Comparison of ENCODE assay signal across 8 mouse cellular contexts in the genomic region with DNA sequence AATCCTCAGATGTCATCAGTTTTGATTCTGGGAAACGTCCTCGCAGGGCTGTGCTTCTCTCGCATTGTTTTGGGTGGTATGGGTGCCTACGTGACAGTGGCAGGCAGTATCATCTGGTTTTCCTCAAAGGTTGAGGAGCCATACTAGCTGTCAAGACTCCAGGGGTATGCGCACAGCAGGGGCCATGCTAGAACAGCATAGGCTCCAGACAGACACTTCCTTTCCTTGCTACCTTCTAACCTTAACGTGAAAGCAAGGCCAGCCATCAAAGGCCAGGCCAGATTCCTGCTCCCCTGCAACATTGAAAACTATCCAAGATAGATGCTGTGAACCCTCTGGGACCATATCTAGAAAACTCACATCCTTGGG. TPM values are rescaled to one million over a fixed set of nuclear protein-coding genes. Genes with fewer than 3 reads are reported as not detected.
DNase-seq lines count a peak whose midpoint lies in the region; ATAC-seq and TF ChIP-seq lines count a peak whose summit lies in the region.

No protein-coding gene starts in this region.

- peak; percentile 5; the same call in 1 of the 2 replicates for ATAC-seq in kidney, embryonic 16.5 days (ENCODE audit: low FRiP score, low TSS enrichment)
- peak; percentile 46 for ATAC-seq in hindbrain, embryonic 12.5 days (ENCODE audit: low FRiP score)
- peak; percentile 25; the same call in 1 of the 2 replicates for ATAC-seq in midbrain, embryonic 14.5 days (ENCODE audit: low FRiP score, low TSS enrichment)

- peak overlapping the region; percentile 86 for H3K27ac ChIP-seq in kidney, embryonic 16.5 days (ENCODE audit: low read length)
- no peak overlapping the region for H3K27ac ChIP-seq in bone marrow macrophage, adult 2 months (ENCODE audit: insufficient read depth, low read depth, low read length)
- H3K27ac ChIP-seq in hindbrain, embryonic 12.5 days: peak overlapping the region; percentile 93
- H3K27ac ChIP-seq in midbrain, embryonic 14.5 days (replicated peaks; ENCODE audit: low read depth, low read length): peak overlapping the region; percentile 94

- H3K4me3 ChIP-seq in kidney, embryonic 16.5 days (ENCODE audit: low read length): peak overlapping the region; percentile 63
- H3K4me3 ChIP-seq in bone marrow macrophage, adult 2 months (ENCODE audit: insufficient read depth, low read length): peak overlapping the region; percentile 68
- H3K4me3 ChIP-seq in hindbrain, embryonic 12.5 days: peak overlapping the region; percentile 59
- H3K4me3 ChIP-seq in midbrain, embryonic 14.5 days (replicated peaks; ENCODE audit: low read depth, low read length): peak overlapping the region; percentile 61

- peak overlapping the region; percentile 78 for H3K9ac ChIP-seq in kidney, embryonic 16.5 days (replicated peaks; ENCODE audit: low read length)
- H3K9ac ChIP-seq in hindbrain, embryonic 12.5 days: peak overlapping the region; percentile 86; the same call in 1 of the 2 replicates
- peak overlapping the region; percentile 88 for H3K9ac ChIP-seq in midbrain, embryonic 14.5 days (replicated peaks; ENCODE audit: low read length)

- H3K36me3 ChIP-seq in kidney, embryonic 16.5 days (ENCODE audit: insufficient read depth, low read length): no peaks in the 10 kb centered on the region
- H3K36me3 ChIP-seq in hindbrain, embryonic 12.5 days: no peaks in the 10 kb centered on the region
- no peaks in the 10 kb centered on the region for H3K36me3 ChIP-seq in midbrain, embryonic 14.5 days (ENCODE audit: control insufficient read depth, insufficient read depth, low read length)

- no peak for TF ChIP-seq POLR2A in bone marrow macrophage, adult 2 months (IDR thresholded peaks at IDR 0.05; ENCODE audit: borderline replicate concordance, low read depth, low read length)

- H3K27me3 ChIP-seq in kidney, embryonic 16.5 days (ENCODE audit: insufficient read depth, low read length): no peaks in the 10 kb centered on the region
- H3K27me3 ChIP-seq in hindbrain, embryonic 12.5 days: no peaks in the 10 kb centered on the region
- no peaks in the 10 kb centered on the region for H3K27me3 ChIP-seq in midbrain, embryonic 14.5 days (ENCODE audit: control insufficient read depth, insufficient read depth, low read length)

- 4% methylated on average over 6 of the region's 6 CpGs for WGBS in kidney, embryonic 16.5 days
- WGBS in hindbrain, embryonic 12.5 days: 9% methylated on average over 6 of the region's 6 CpGs
- 3% methylated on average over 6 of the region's 6 CpGs for WGBS in midbrain, embryonic 14.5 days

- no peak for DNase-seq in kidney, adult 18-20 months
- no peak for DNase-seq in midbrain, embryonic 14.5 days
- DNase-seq in left cerebral cortex, postnatal 4 days: no peak
- no peak for DNase-seq in spleen, postnatal 4 days (ENCODE audit: low spot score in 2 of 2)
- DNase-seq in spleen, postnatal 36 days (ENCODE audit: low spot score in 2 of 2): no peak

- H3K4me1 ChIP-seq in kidney, embryonic 16.5 days (ENCODE audit: insufficient read depth, low read length): peaks cover 39% of the 10 kb centered on the region
- H3K4me1 ChIP-seq in bone marrow macrophage, adult 2 months (ENCODE audit: control insufficient read depth, insufficient read depth, low read length): peaks cover 10% of the 10 kb centered on the region
- peaks cover 22% of the 10 kb centered on the region for H3K4me1 ChIP-seq in hindbrain, embryonic 12.5 days
- H3K4me1 ChIP-seq in midbrain, embryonic 14.5 days (ENCODE audit: control insufficient read depth, insufficient read depth, low read length): peaks cover 17% of the 10 kb centered on the region

- peak overlapping the region; percentile 88 for H3K4me2 ChIP-seq in kidney, embryonic 16.5 days (replicated peaks; ENCODE audit: low read depth, low read length)
- H3K4me2 ChIP-seq in hindbrain, embryonic 12.5 days (replicated peaks): peak overlapping the region; percentile 80
- H3K4me2 ChIP-seq in midbrain, embryonic 14.5 days (ENCODE audit: low read length): peak overlapping the region; percentile 92

- H3K9me3 ChIP-seq in kidney, embryonic 16.5 days (ENCODE audit: low read length): no peaks in the 10 kb centered on the region
- H3K9me3 ChIP-seq in hindbrain, embryonic 12.5 days (replicated peaks): no peaks in the 10 kb centered on the region
- no peaks in the 10 kb centered on the region for H3K9me3 ChIP-seq in midbrain, embryonic 14.5 days (ENCODE audit: control insufficient read depth, low read length)

- intact Hi-C loops in left cerebral cortex, postnatal 4 days (cut with DNase I): no loop called here

- TF ChIP-seq CTCF in bone marrow macrophage, adult 2 months (IDR thresholded peaks at IDR 0.05; ENCODE audit: low read depth, low read length): no peak

RNA-seq across cellular contexts. Expression of gene Nudt14, which starts 8.8 kb away (rescaled TPM):
- polyA plus RNA-seq in kidney, embryonic 16.5 days (2015; fragmentation: Nextera tagmentation; extraction: Ambion mirVana): 99.1 and 104 TPM in 2 replicates
- polyA plus RNA-seq in bone marrow macrophage, adult 2 months (2012; ENCODE audit: insufficient read depth, insufficient read length, missing spikeins): 31.4 and 32.1 TPM in 2 replicates
- polyA plus RNA-seq in hindbrain, embryonic 12.5 days (2016; fragmentation: Nextera tagmentation; extraction: Ambion mirVana): 51.5 and 65.9 TPM in 2 replicates
- 53.2 and 59.4 TPM in 2 replicates for polyA plus RNA-seq in midbrain, embryonic 14.5 days (2014; fragmentation: Nextera tagmentation; extraction: Ambion mirVana)
- total RNA-seq in left cerebral cortex, postnatal 4 days (2021): 10 to 100 TPM; 12.5 to 16.7 TPM

RNA-seq across cellular contexts. Expression of gene Jag2, which starts 21.2 kb away (rescaled TPM):
- polyA plus RNA-seq in kidney, embryonic 16.5 days (2015; fragmentation: Nextera tagmentation; extraction: Ambion mirVana): 2.2 and 2.5 TPM in 2 replicates
- 2.8 and 3.2 TPM in 2 replicates for polyA plus RNA-seq in bone marrow macrophage, adult 2 months (2012; ENCODE audit: insufficient read depth, insufficient read length, missing spikeins)
- polyA plus RNA-seq in hindbrain, embryonic 12.5 days (2016; fragmentation: Nextera tagmentation; extraction: Ambion mirVana): 9.4 and 10.3 TPM in 2 replicates
- 15.1 and 18.5 TPM in 2 replicates for polyA plus RNA-seq in midbrain, embryonic 14.5 days (2014; fragmentation: Nextera tagmentation; extraction: Ambion mirVana)
- 10 to 100 TPM; 76.5 to 97.2 TPM for total RNA-seq in left cerebral cortex, postnatal 4 days (2021)

RNA-seq across cellular contexts. Expression of gene Btbd6, which starts 25.5 kb away (rescaled TPM):
- polyA plus RNA-seq in kidney, embryonic 16.5 days (2015; fragmentation: Nextera tagmentation; extraction: Ambion mirVana): 29.4 and 30.6 TPM in 2 replicates
- 9.0 and 9.9 TPM in 2 replicates for polyA plus RNA-seq in bone marrow macrophage, adult 2 months (2012; ENCODE audit: insufficient read depth, insufficient read length, missing spikeins)
- 34.5 and 34.8 TPM in 2 replicates for polyA plus RNA-seq in hindbrain, embryonic 12.5 days (2016; fragmentation: Nextera tagmentation; extraction: Ambion mirVana)
- polyA plus RNA-seq in midbrain, embryonic 14.5 days (2014; fragmentation: Nextera tagmentation; extraction: Ambion mirVana): 49.8 and 54.3 TPM in 2 replicates
- 10 to 100 TPM; 53.6 to 59.2 TPM for total RNA-seq in left cerebral cortex, postnatal 4 days (2021)

RNA-seq across cellular contexts. Expression of gene Brf1, which starts 49.8 kb away (rescaled TPM):
- 70.1 and 71.5 TPM in 2 replicates for polyA plus RNA-seq in kidney, embryonic 16.5 days (2015; fragmentation: Nextera tagmentation; extraction: Ambion mirVana)
- 42.1 and 49.9 TPM in 2 replicates for polyA plus RNA-seq in bone marrow macrophage, adult 2 months (2012; ENCODE audit: insufficient read depth, insufficient read length, missing spikeins)
- polyA plus RNA-seq in hindbrain, embryonic 12.5 days (2016; fragmentation: Nextera tagmentation; extraction: Ambion mirVana): 72.4 and 75.5 TPM in 2 replicates
- polyA plus RNA-seq in midbrain, embryonic 14.5 days (2014; fragmentation: Nextera tagmentation; extraction: Ambion mirVana): 37.7 and 55.1 TPM in 2 replicates
- 10 to 100 TPM; 64.5 to 67.2 TPM for total RNA-seq in left cerebral cortex, postnatal 4 days (2021)
